Mouse (Mus musculus) olfactory bulb, adult 2 months (tissue): ENCODE results near the gene Catsperz.

ENCODE experiments used
- CTCF ChIP-seq: fragments of 200-500 bp; IDR thresholded peaks from 2 replicates; pipeline ENCODE4 v1.5.1; 2012; ENCODE audit warnings: low read depth, mild to moderate bottlenecking, low read length, moderate library complexity; ENCODE audit not compliant: insufficient read depth
- POLR2A ChIP-seq: fragments of 200-500 bp; IDR thresholded peaks from 2 replicates; pipeline ENCODE4 v1.6.1; 2012; ENCODE audit warnings: mild to moderate bottlenecking, low read depth, low read length, moderate library complexity; ENCODE audit not compliant: insufficient read depth

- TF ChIP-seq POLR2A (no peak), CTCF (no peak)
These were observed 9.2 kb upstream of the Catsperz start, which contains the start of gene Kcnk4 for GRCm38 (mm10) chr19:6934195-6934977.
